Mouse (Mus musculus) cerebellum, postnatal 25 days (tissue): Measurements from ENCODE around the gene Tmem120a.

Experiments used
- DNase-seq, 2 experiments: peaks; one replicate each; pipeline ENCODE4 v3.0.0; 2021; ENCODE audit warnings: mixed read lengths in 2 of 2

Gene Tmem120a

GRCm38 (mm10) chr5:135743741-135744609 lies at the start of gene Tmem120a:
Gene Tmem120a, minus strand, starts transcription at chr5:135744448.
- DNase-seq = peak; percentile 93 to 96

- DNase-seq = no peak
Measured at GRCm38 (mm10) chr5:135782901-135783300, 38.7 kb upstream of the Tmem120a start.

GRCm38 (mm10) chr5:135780331-135780730 lies 36.1 kb upstream of the Tmem120a start:
- DNase-seq = no peak

- peak; percentile 98 to 100 for DNase-seq
Measured at GRCm38 (mm10) chr5:135778471-135779445, 34.5 kb upstream of the Tmem120a start, which contains the start of gene Mdh2. Gene Mdh2, plus strand, starts transcription at chr5:135778480.

GRCm38 (mm10) chr5:135777796-135778470 lies 33.7 kb upstream of the Tmem120a start, which contains the start of gene Styxl1:
Gene Styxl1, minus strand, starts transcription at chr5:135778385.
- DNase-seq = no peak

GRCm38 (mm10) chr5:135776546-135776945 lies 32.3 kb upstream of the Tmem120a start:
- DNase-seq = no peak

GRCm38 (mm10) chr5:135772519-135772918 lies 28.3 kb upstream of the Tmem120a start:
- DNase-seq = no peak

GRCm38 (mm10) chr5:135764971-135765370 lies 20.7 kb upstream of the Tmem120a start:
- no peak for DNase-seq

GRCm38 (mm10) chr5:135763526-135763925 lies 19.3 kb upstream of the Tmem120a start:
- peak; percentile 78 to 82 for DNase-seq

GRCm38 (mm10) chr5:135761881-135762280 lies 17.6 kb upstream of the Tmem120a start:
- no peak for DNase-seq

- no peak for DNase-seq
Measured at GRCm38 (mm10) chr5:135751595-135751994, 7.3 kb upstream of the Tmem120a start.

GRCm38 (mm10) chr5:135751041-135751440 lies 6.8 kb upstream of the Tmem120a start:
- DNase-seq = no peak

GRCm38 (mm10) chr5:135744742-135745141 lies 494 bp upstream of the Tmem120a start:
- DNase-seq = no peak

- no peak for DNase-seq
Measured at GRCm38 (mm10) chr5:135742941-135743740, 1.1 kb downstream of the Tmem120a start.

GRCm38 (mm10) chr5:135742156-135742555 lies 2.1 kb downstream of the Tmem120a start:
- DNase-seq = no peak

GRCm38 (mm10) chr5:135738266-135738665 lies 6.0 kb downstream of the Tmem120a start:
- no peak for DNase-seq

- no peak for DNase-seq
Measured at GRCm38 (mm10) chr5:135737154-135737553, 7.1 kb downstream of the Tmem120a start.

GRCm38 (mm10) chr5:135736544-135736943 lies 7.7 kb downstream of the Tmem120a start:
- DNase-seq = no peak

- DNase-seq = no peak
Measured at GRCm38 (mm10) chr5:135735741-135736140, 8.5 kb downstream of the Tmem120a start.

- no peak for DNase-seq
Measured at GRCm38 (mm10) chr5:135734057-135734680, 10.1 kb downstream of the Tmem120a start.

- no peak for DNase-seq
Measured at GRCm38 (mm10) chr5:135733071-135733470, 11.2 kb downstream of the Tmem120a start.
